Comparison of ENCODE assay signal across 8 mouse cellular contexts in genomic region chr15:100729281-100729985, GRCm38 (mm10). TPM values are rescaled to one million over a fixed set of nuclear protein-coding genes. Genes with fewer than 3 reads are reported as not detected.
DNase-seq lines count a peak whose midpoint lies in the region; ATAC-seq and TF ChIP-seq lines count a peak whose summit lies in the region.

Gene Galnt6 (minus strand): TSS chr15:100729376.

- no peak for DNase-seq in heart, adult 8-10 months (ENCODE audit: low spot score)
- peak; percentile 35 for DNase-seq in adrenal gland, postnatal 10 days
- DNase-seq in forebrain, postnatal 0 days: no peak
- peak; percentile 72 for DNase-seq in liver
- peak; percentile 73 for DNase-seq in testis, postnatal 10 days (ENCODE audit: low spot score)
- DNase-seq in frontal cortex, adult 2 months (ENCODE audit: extremely low spot score in 1 of 2, low spot score in 1 of 2): no peak

- peak within 1 kb of the TSS; percentile 72 for H3K4me2 ChIP-seq in heart, embryonic 12.5 days
- peak within 1 kb of the TSS; percentile 52 for H3K4me2 ChIP-seq in forebrain, postnatal 0 days (ENCODE audit: low read depth)
- peak within 1 kb of the TSS; percentile 47 for H3K4me2 ChIP-seq in midbrain, embryonic 16.5 days (ENCODE audit: low read length)

- peaks cover 10% of the 10 kb centered on the region for H3K4me1 ChIP-seq in heart, embryonic 12.5 days (replicated peaks)
- no peaks in the 10 kb centered on the region for H3K4me1 ChIP-seq in forebrain, postnatal 0 days (ENCODE audit: insufficient read depth)
- H3K4me1 ChIP-seq in midbrain, embryonic 16.5 days (ENCODE audit: control insufficient read depth, insufficient read depth, low read length): peaks cover 4% of the 10 kb centered on the region

- 6% methylated on average over 57 of the region's 57 CpGs for WGBS in heart, embryonic 12.5 days
- 10% methylated on average over 52 of the region's 57 CpGs for WGBS in forebrain, postnatal 0 days
- 5% methylated on average over 47 of the region's 57 CpGs for WGBS in midbrain, embryonic 16.5 days

- no peak within 1 kb of the TSS for H3K27ac ChIP-seq in heart, embryonic 12.5 days (ENCODE audit: poor library complexity, severe bottlenecking)
- H3K27ac ChIP-seq in forebrain, postnatal 0 days (ENCODE audit: low read depth, low read length): no peak within 1 kb of the TSS
- H3K27ac ChIP-seq in midbrain, embryonic 16.5 days (ENCODE audit: low read length): no peak within 1 kb of the TSS

- peak within 1 kb of the TSS; percentile 19; the same call in 1 of the 2 replicates for H3K9ac ChIP-seq in heart, embryonic 12.5 days
- H3K9ac ChIP-seq in forebrain, postnatal 0 days: 0 out of 2 replicates have a peak within 1 kb of the TSS, but pooled peaks have one; percentile 10
- peak within 1 kb of the TSS; percentile 10; the same call in 1 of the 2 replicates for H3K9ac ChIP-seq in midbrain, embryonic 16.5 days (ENCODE audit: low read depth, low read length)

- H3K4me3 ChIP-seq in heart, embryonic 12.5 days: peak within 1 kb of the TSS; percentile 47
- H3K4me3 ChIP-seq in forebrain, postnatal 0 days (ENCODE audit: low read depth, low read length): peak within 1 kb of the TSS; percentile 30
- peak within 1 kb of the TSS; percentile 33 for H3K4me3 ChIP-seq in midbrain, embryonic 16.5 days (ENCODE audit: low read depth, low read length)

- peaks cover 65% of the 10 kb centered on the region for H3K27me3 ChIP-seq in heart, embryonic 12.5 days (replicated peaks)
- H3K27me3 ChIP-seq in forebrain, postnatal 0 days (ENCODE audit: insufficient read depth, low read length): peaks cover 33% of the 10 kb centered on the region
- peaks cover 29% of the 10 kb centered on the region for H3K27me3 ChIP-seq in midbrain, embryonic 16.5 days (ENCODE audit: control insufficient read depth, insufficient read depth, low read depth, low read length)

- no peaks in the 10 kb centered on the region for H3K9me3 ChIP-seq in heart, embryonic 12.5 days (replicated peaks)
- H3K9me3 ChIP-seq in forebrain, postnatal 0 days (ENCODE audit: low read length): no peaks in the 10 kb centered on the region
- no peaks in the 10 kb centered on the region for H3K9me3 ChIP-seq in midbrain, embryonic 16.5 days (replicated peaks; ENCODE audit: control insufficient read depth, low read length, poor library complexity, severe bottlenecking)

- 0 out of 2 replicates have a peak, but pooled peaks have one; percentile 16 for ATAC-seq in heart, embryonic 12.5 days (ENCODE audit: insufficient number of reproducible peaks, low FRiP score)
- no peak for ATAC-seq in forebrain, postnatal 0 days
- no peak for ATAC-seq in midbrain, embryonic 16.5 days

- TF ChIP-seq CTCF in forebrain, postnatal 0 days (IDR thresholded peaks at IDR 0.05; ENCODE audit: low read depth): no peak

- no peaks in the 10 kb centered on the region for H3K36me3 ChIP-seq in heart, embryonic 12.5 days
- H3K36me3 ChIP-seq in forebrain, postnatal 0 days (ENCODE audit: insufficient read depth): no peaks in the 10 kb centered on the region
- no peaks in the 10 kb centered on the region for H3K36me3 ChIP-seq in midbrain, embryonic 16.5 days (ENCODE audit: control insufficient read depth, insufficient read depth, low read length)

RNA-seq across cellular contexts. Expression of gene Galnt6, which starts in this region (rescaled TPM):
- 0.14 and 0.39 TPM in 2 replicates for polyA plus RNA-seq in heart, embryonic 12.5 days (2016; fragmentation: Nextera tagmentation; extraction: Ambion mirVana)
- total RNA-seq in heart, adult 8-10 months (2022): under 1 TPM; 0.54 to 0.86 (median 0.64) TPM
- 1 to 10 TPM; 9.6 to 9.9 TPM for total RNA-seq in adrenal gland, postnatal 10 days (2021)
- total RNA-seq in forebrain, postnatal 0 days (2014; rRNA removed): 0.77 and 1.5 TPM in 2 replicates
- 0.24 and 0.47 TPM in 2 replicates for polyA plus RNA-seq in forebrain, postnatal 0 days (2015; fragmentation: Nextera tagmentation; extraction: Ambion mirVana)
- 0.19 and 0.24 TPM in 2 replicates for polyA plus RNA-seq in midbrain, embryonic 16.5 days (2015; fragmentation: Nextera tagmentation; extraction: Ambion mirVana)
- 3.6 and 3.8 TPM in 2 replicates for polyA plus RNA-seq in frontal cortex, adult 2 months (2012; rRNA removed)

Comparison
In these comparisons a context has a peak if more than half of its experiments do, and no peak if none do; other contexts are left out.
1. Peak in ATAC-seq, H3K4me3 ChIP-seq, H3K9ac ChIP-seq and H3K4me2 ChIP-seq in heart, embryonic 12.5 days; RNA of the gene not detected or under 1 TPM.
2. DNase-seq: peak in adrenal gland, postnatal 10 days (single experiment), liver (single experiment) and testis, postnatal 10 days (single experiment); none in heart, adult 8-10 months (single experiment), forebrain, postnatal 0 days (single experiment) and frontal cortex, adult 2 months (0 of 2).
3. Peak in every context shown above with its lines, with median percentiles within 50 percentile points of each other: H3K4me2 ChIP-seq, H3K4me3 ChIP-seq and H3K9ac ChIP-seq.